In genomic region chr6:125271455-125272227, GRCm38 (mm10) we compare ENCODE assay signal across 8 mouse cellular contexts. TPM values are rescaled to one million over a fixed set of nuclear protein-coding genes. Genes with fewer than 3 reads are reported as not detected.
A peak's percentile ranks its signal among the peaks of the same experiment; 100 is the strongest.
DNase-seq lines count a peak whose midpoint lies in the region; ATAC-seq and TF ChIP-seq lines count a peak whose summit lies in the region.

No protein-coding gene starts in this region.

- H3K27ac ChIP-seq in MEL (ENCODE audit: control insufficient read depth, low read depth, low read length): peak overlapping the region; percentile 44
- 0 out of 2 replicates have a peak overlapping the region, but pooled peaks have one; percentile 10 for H3K27ac ChIP-seq in cerebellum, adult 2 months (ENCODE audit: insufficient read depth, low read length)
- no peak overlapping the region; the same call in 1 of the 2 replicates for H3K27ac ChIP-seq in lung, embryonic 16.5 days (ENCODE audit: low read length)

- TF ChIP-seq RAD21 in MEL (IDR thresholded peaks at IDR 0.05; ENCODE audit: low read depth, low read length): peak; percentile 100

- no peak for TF ChIP-seq EP300 in MEL (IDR thresholded peaks at IDR 0.05; ENCODE audit: low read depth in 1 of 2, low read length in 2 of 2)

- 13% methylated on average over 17 of the region's 17 CpGs for WGBS in cerebellum, adult 2 months
- 14% methylated on average over 17 of the region's 17 CpGs for WGBS in lung, embryonic 16.5 days

- peak; percentile 94 for DNase-seq in MEL (ENCODE audit: low read depth, low spot score)
- DNase-seq in cerebellum, adult 2 months: peak; percentile 92 to 94
- DNase-seq in forelimb bud, embryonic 11.5 days (ENCODE audit: low read depth, low spot score): peak; percentile 84
- DNase-seq in layer of hippocampus, adult 9-10 months (ENCODE audit: low spot score): peak; percentile 92
- peak; percentile 76 for DNase-seq in ovary, postnatal 10 days (ENCODE audit: low spot score)
- DNase-seq in thymus, postnatal 10 days (ENCODE audit: low spot score in 2 of 2): peak; percentile 77 to 89

- TF ChIP-seq CTCF in MEL (IDR thresholded peaks at IDR 0.05 in 2 of 3, conservative IDR thresholded peaks at IDR 0.05 in 1 of 3; ENCODE audit: control insufficient read depth in 1 of 3, insufficient read depth in 1 of 3, low read depth in 2 of 3, low read length in 3 of 3, poor library complexity in 1 of 3, severe bottlenecking in 1 of 3): peak; percentile 77 to 99 (median 89)
- TF ChIP-seq CTCF in cerebellum, adult 2 months (IDR thresholded peaks at IDR 0.05; ENCODE audit: borderline replicate concordance, insufficient read depth, low read depth, low read length): peak; percentile 96

- peak; percentile 94 for ATAC-seq in hematopoietic stem cell, adult 5-6 weeks (replicated peaks in 1 of 2; ENCODE audit: insufficient read depth in 1 of 2, low FRiP score in 2 of 2, low TSS enrichment in 1 of 2, low read depth in 1 of 2, poor library complexity in 2 of 2, severe bottlenecking in 2 of 2)
- ATAC-seq in lung, embryonic 16.5 days (ENCODE audit: low read depth): peak; percentile 95

- peaks cover 0 to 10% of the 10 kb centered on the region in 2 experiments; a peak in 2 of 4 replicates for H3K4me1 ChIP-seq in MEL (ENCODE audit: control insufficient read depth in 1 of 2, insufficient read depth in 2 of 2, low read length in 2 of 2)
- 0 out of 2 replicates have a peak, but pooled peaks cover 3% of the 10 kb centered on the region for H3K4me1 ChIP-seq in cerebellum, adult 2 months (ENCODE audit: control insufficient read depth, insufficient read depth, low read length)
- peaks cover 6% of the 10 kb centered on the region; the same call in 1 of the 2 replicates for H3K4me1 ChIP-seq in lung, embryonic 16.5 days (replicated peaks; ENCODE audit: control insufficient read depth, insufficient read depth, low read length)

- H3K36me3 ChIP-seq in MEL (ENCODE audit: control insufficient read depth in 1 of 2, insufficient read depth in 2 of 2, low read length in 2 of 2): peaks cover 0 to 13% of the 10 kb centered on the region in 2 experiments; a peak in 2 of 4 replicates
- no peaks in the 10 kb centered on the region for H3K36me3 ChIP-seq in lung, embryonic 16.5 days (ENCODE audit: control insufficient read depth, insufficient read depth, low read length)

- H3K9ac ChIP-seq in MEL (ENCODE audit: control insufficient read depth, low read depth, low read length, poor library complexity, severe bottlenecking): peak overlapping the region; percentile 67
- peak overlapping the region; percentile 55 for H3K9ac ChIP-seq in lung, embryonic 16.5 days (ENCODE audit: low read length)

- H3K4me2 ChIP-seq in lung, embryonic 16.5 days (ENCODE audit: low read depth, low read length): peak overlapping the region; percentile 58

- peak in 1 of 2 experiments; percentile 41; a peak in 1 of 4 replicates for TF ChIP-seq POLR2A in MEL (IDR thresholded peaks at IDR 0.05; ENCODE audit: control insufficient read depth in 1 of 2, insufficient read depth in 1 of 2, low read depth in 1 of 2, low read length in 2 of 2, poor library complexity in 1 of 2)
- no peak for TF ChIP-seq POLR2A in cerebellum, adult 2 months (IDR thresholded peaks at IDR 0.05; ENCODE audit: borderline replicate concordance, insufficient read depth, low read length)

- peak overlapping the region; percentile 38 to 46 for H3K4me3 ChIP-seq in MEL (ENCODE audit: control insufficient read depth in 1 of 2, insufficient read depth in 1 of 2, low read depth in 2 of 2, low read length in 2 of 2)
- H3K4me3 ChIP-seq in cerebellum, adult 2 months (replicated peaks; ENCODE audit: insufficient read depth, low read depth, low read length): peak overlapping the region; percentile 11
- H3K4me3 ChIP-seq in lung, embryonic 16.5 days (ENCODE audit: low read length): peak overlapping the region; percentile 32

- H3K9me3 ChIP-seq in MEL (replicated peaks; ENCODE audit: insufficient read depth, low read length): no peaks in the 10 kb centered on the region
- H3K9me3 ChIP-seq in lung, embryonic 16.5 days (ENCODE audit: control insufficient read depth, low read length): no peaks in the 10 kb centered on the region

- H3K27me3 ChIP-seq in MEL (ENCODE audit: control insufficient read depth in 1 of 2, insufficient read depth in 2 of 2, low read length in 2 of 2): peaks cover 0 to 3% of the 10 kb centered on the region in 2 experiments; a peak in 2 of 4 replicates
- H3K27me3 ChIP-seq in cerebellum, adult 2 months (ENCODE audit: control insufficient read depth, insufficient read depth, low read length): no peaks in the 10 kb centered on the region
- no peaks in the 10 kb centered on the region for H3K27me3 ChIP-seq in lung, embryonic 16.5 days (ENCODE audit: control insufficient read depth, insufficient read depth, low read depth, low read length)

- no peaks in the 10 kb centered on the region for H3K79me2 ChIP-seq in MEL (ENCODE audit: control insufficient read depth, insufficient read depth, low read length, poor library complexity)

TF ChIP-seq in MEL, 35 proteins besides CTCF, POLR2A, EP300 and RAD21 (continues in another document):
- no peak for TF ChIP-seq MEF2A (IDR thresholded peaks at IDR 0.05; ENCODE audit: extremely low read depth, insufficient replicate concordance, low read depth, low read length, poor library complexity, severe bottlenecking)
- TF ChIP-seq TBP (IDR thresholded peaks at IDR 0.05; ENCODE audit: low read depth, low read length): peak; percentile 39; the same call in 1 of the 2 replicates
- TF ChIP-seq TCF12 (IDR thresholded peaks at IDR 0.05; ENCODE audit: low read depth, low read length): 0 out of 2 replicates have a peak, but pooled peaks have one; percentile 25
- TF ChIP-seq POLR2AphosphoS2 (IDR thresholded peaks at IDR 0.05; ENCODE audit: low read length): no peak
- no peak for TF ChIP-seq NELFE (IDR thresholded peaks at IDR 0.05; ENCODE audit: low read depth, low read length)
- no peak for TF ChIP-seq TAL1 (IDR thresholded peaks at IDR 0.05; ENCODE audit: low read length)
- TF ChIP-seq ZC3H11A (IDR thresholded peaks at IDR 0.05; ENCODE audit: low read depth, low read length): peak; percentile 92
- TF ChIP-seq ZKSCAN1 (IDR thresholded peaks at IDR 0.05; ENCODE audit: low read depth, low read length): no peak
- no peak for TF ChIP-seq GATA1 (IDR thresholded peaks at IDR 0.05; ENCODE audit: low read depth, low read length)
- TF ChIP-seq BHLHE40 (IDR thresholded peaks at IDR 0.05; ENCODE audit: borderline replicate concordance, low read depth, low read length): peak; percentile 83
- no peak for TF ChIP-seq ZMIZ1 (IDR thresholded peaks at IDR 0.05; ENCODE audit: low read depth, low read length)
- TF ChIP-seq GABPA (IDR thresholded peaks at IDR 0.05; ENCODE audit: low read depth, low read length): no peak
- TF ChIP-seq ELF1 (IDR thresholded peaks at IDR 0.05; ENCODE audit: low read depth, low read length): 0 out of 2 replicates have a peak, but pooled peaks have one; percentile 20
- TF ChIP-seq MAFK (IDR thresholded peaks at IDR 0.05; ENCODE audit: borderline replicate concordance, low read depth, low read length): no peak
- peak; percentile 97 for TF ChIP-seq SIN3A (IDR thresholded peaks at IDR 0.05; ENCODE audit: low read length)
- peak; percentile 47; the same call in 1 of the 2 replicates for TF ChIP-seq RCOR1 (IDR thresholded peaks at IDR 0.05; ENCODE audit: low read depth, low read length)
- no peak for TF ChIP-seq KAT2A (conservative IDR thresholded peaks at IDR 0.05; ENCODE audit: low read depth, low read length)
- TF ChIP-seq NRF1 (IDR thresholded peaks at IDR 0.05; ENCODE audit: insufficient read depth, low read depth, low read length, poor library complexity, severe bottlenecking): 0 out of 2 replicates have a peak, but pooled peaks have one; percentile 15

RNA-seq across cellular contexts. Expression of gene Tuba3a, which starts 14.2 kb away (rescaled TPM):
- total RNA-seq in MEL (2012; rRNA removed): not detected in 2 replicates
- under 1 TPM in 1 of 2 experiments, not detected in 1; 0.06 TPM for polyA plus RNA-seq in MEL (2012; ENCODE audit: insufficient read depth in 1 of 2, insufficient read length in 2 of 2, low read depth in 1 of 2, low replicate concordance in 2 of 2, missing spikeins in 1 of 2)
- polyA plus RNA-seq in cerebellum, adult 2 months (2012; rRNA removed): not detected in 2 replicates
- total RNA-seq in hematopoietic stem cell, adult 5-6 weeks (2017): not detected in 2 replicates
- 0.16 TPM in 1 of 2 replicates, not detected in the other for polyA plus RNA-seq in lung, embryonic 16.5 days (2015; fragmentation: Nextera tagmentation; extraction: Ambion mirVana)

RNA-seq across cellular contexts. Expression of gene Cd27, which starts 34.8 kb away (rescaled TPM):
- total RNA-seq in MEL (2012; rRNA removed): not detected in 2 replicates
- under 1 TPM in 1 of 2 experiments, not detected in 1; 0.46 TPM for polyA plus RNA-seq in MEL (2012; ENCODE audit: insufficient read depth in 1 of 2, insufficient read length in 2 of 2, low read depth in 1 of 2, low replicate concordance in 2 of 2, missing spikeins in 1 of 2)
- polyA plus RNA-seq in cerebellum, adult 2 months (2012; rRNA removed): 0.13 TPM in 1 of 2 replicates, not detected in the other
- 170 and 196 TPM in 2 replicates for total RNA-seq in hematopoietic stem cell, adult 5-6 weeks (2017)
- 3.1 and 5.7 TPM in 2 replicates for polyA plus RNA-seq in lung, embryonic 16.5 days (2015; fragmentation: Nextera tagmentation; extraction: Ambion mirVana)

RNA-seq across cellular contexts. Expression of gene Tapbpl, which starts 40.0 kb away (rescaled TPM):
- total RNA-seq in MEL (2012; rRNA removed): 2.1 and 2.5 TPM in 2 replicates
- polyA plus RNA-seq in MEL (2012; ENCODE audit: insufficient read depth in 1 of 2, insufficient read length in 2 of 2, low read depth in 1 of 2, low replicate concordance in 2 of 2, missing spikeins in 1 of 2): 1 to 10 TPM in 1 of 2 experiments, not detected in 1; 5.2 TPM
- 6.3 TPM in 2 replicates for polyA plus RNA-seq in cerebellum, adult 2 months (2012; rRNA removed)
- total RNA-seq in hematopoietic stem cell, adult 5-6 weeks (2017): 23.1 and 29.7 TPM in 2 replicates
- polyA plus RNA-seq in lung, embryonic 16.5 days (2015; fragmentation: Nextera tagmentation; extraction: Ambion mirVana): 9.0 and 10.0 TPM in 2 replicates

RNA-seq across cellular contexts. Expression of gene Ltbr, which starts 42.0 kb away (rescaled TPM):
- total RNA-seq in MEL (2012; rRNA removed): 35.0 and 47.6 TPM in 2 replicates
- 10 to 100 TPM in 1 of 2 experiments, not detected in 1; 64.2 TPM for polyA plus RNA-seq in MEL (2012; ENCODE audit: insufficient read depth in 1 of 2, insufficient read length in 2 of 2, low read depth in 1 of 2, low replicate concordance in 2 of 2, missing spikeins in 1 of 2)
- polyA plus RNA-seq in cerebellum, adult 2 months (2012; rRNA removed): 12.1 and 12.5 TPM in 2 replicates
- total RNA-seq in hematopoietic stem cell, adult 5-6 weeks (2017): 18.6 and 68.1 TPM in 2 replicates
- 91.1 and 96.4 TPM in 2 replicates for polyA plus RNA-seq in lung, embryonic 16.5 days (2015; fragmentation: Nextera tagmentation; extraction: Ambion mirVana)

RNA-seq across cellular contexts. Expression of gene Scnn1a, which starts 48.8 kb away (rescaled TPM):
- total RNA-seq in MEL (2012; rRNA removed): 0.07 TPM in 1 of 2 replicates, not detected in the other
- under 1 TPM in 1 of 2 experiments, not detected in 1; 0.50 TPM for polyA plus RNA-seq in MEL (2012; ENCODE audit: insufficient read depth in 1 of 2, insufficient read length in 2 of 2, low read depth in 1 of 2, low replicate concordance in 2 of 2, missing spikeins in 1 of 2)
- 0.67 and 0.74 TPM in 2 replicates for polyA plus RNA-seq in cerebellum, adult 2 months (2012; rRNA removed)
- total RNA-seq in hematopoietic stem cell, adult 5-6 weeks (2017): 0.79 and 1.1 TPM in 2 replicates
- 9.1 and 13.4 TPM in 2 replicates for polyA plus RNA-seq in lung, embryonic 16.5 days (2015; fragmentation: Nextera tagmentation; extraction: Ambion mirVana)
